Mouse (Mus musculus) lung, embryonic 16.5 days (tissue): ENCODE measurements around the gene Dennd1b. TPM values are rescaled to one million over a fixed set of nuclear protein-coding genes. Genes with fewer than 3 reads are reported as not detected.

Experiments used
- ATAC-seq: fragments of 200-750 bp; cut with Nextera tagmentation; 2 replicates; pipeline ENCODE4 v1.8.0; 2017; ENCODE audit warnings: low read depth, mild to moderate bottlenecking, moderate library complexity
- H3K27ac ChIP-seq: fragments of 300-500 bp; sonication (generic); 2 replicates; pipeline ENCODE4 v1.5.1; 2014; ENCODE audit warnings: mild to moderate bottlenecking, control low read depth, low read length
- H3K27me3 ChIP-seq: fragments of 300-500 bp; sonication (generic); 2 replicates; pipeline ENCODE4 v1.6.1; 2014; ENCODE audit warnings: low read depth, low read length, mixed read lengths; ENCODE audit not compliant: control insufficient read depth, insufficient read depth
- H3K36me3 ChIP-seq: fragments of 300-500 bp; sonication (generic); 2 replicates; pipeline ENCODE4 v1.6.1; 2014; ENCODE audit warnings: low read length; ENCODE audit not compliant: control insufficient read depth, insufficient read depth
- H3K4me1 ChIP-seq: fragments of 300-500 bp; sonication (generic); replicated peaks from 2 replicates; pipeline ENCODE4 v1.6.1; 2014; ENCODE audit warnings: low read length, mixed read lengths; ENCODE audit not compliant: control insufficient read depth, insufficient read depth
- H3K4me2 ChIP-seq: fragments of 300-500 bp; sonication (generic); 2 replicates; pipeline ENCODE4 v1.6.1; 2014; ENCODE audit warnings: low read depth, low read length, control low read depth
- H3K4me3 ChIP-seq: fragments of 300-500 bp; sonication (generic); 2 replicates; pipeline ENCODE4 v1.5.1; 2014; ENCODE audit warnings: mild to moderate bottlenecking, low read length, control low read depth
- H3K9ac ChIP-seq: fragments of 300-500 bp; sonication (generic); 2 replicates; pipeline ENCODE4 v1.6.1; 2014; ENCODE audit warnings: low read length, control low read depth
- H3K9me3 ChIP-seq: fragments of 300-500 bp; sonication (generic); 2 replicates; pipeline ENCODE4 v1.6.1; 2016; ENCODE audit warnings: low read length; ENCODE audit not compliant: control insufficient read depth
- WGBS: fragments of 180-500 bp; shearing (Covaris S2); extraction: QIAGEN DNeasy Blood & Tissue Kit; methylation state at CpG from one replicate; pipeline ENCODE4 v1.1.7; 2014; 5-methylcytosine and 5-hydroxymethylcytosine counted together
- polyA plus RNA-seq: library from polyadenylated mRNA; unstranded; fragments of >200 nt; fragmentation: Nextera tagmentation; extraction: Ambion mirVana; gene quantifications from 2 replicates; pipeline ENCODE4 v1.2.1, GENCODE M21; 2015

Gene Dennd1b
- polyA plus RNA-seq, 1 experiment from 2014 or later = 9.1 TPM

DNA sequence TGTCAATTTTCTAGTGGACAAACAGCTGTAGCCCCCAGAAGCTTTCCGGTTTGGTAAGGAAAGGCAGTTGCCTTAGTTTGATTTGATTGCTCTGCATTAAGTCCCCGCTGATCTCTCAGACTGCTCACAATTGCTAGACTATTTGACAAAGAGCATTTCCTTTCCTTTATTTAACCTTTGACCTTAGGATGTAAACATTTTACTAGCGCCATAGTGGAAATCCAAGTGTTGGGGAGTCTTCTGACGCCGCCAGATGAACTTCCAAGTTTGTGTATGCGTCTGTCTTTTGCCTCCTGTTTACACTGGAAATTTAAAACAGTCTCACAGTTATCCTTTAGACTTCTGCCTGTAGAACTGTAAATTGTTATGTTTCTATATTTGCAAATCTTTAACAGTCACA lies 85.8 kb downstream of the Dennd1b start:
- Histone ChIP-seq H3K4me1 (peaks cover 6% of the 10 kb centered on the region; the same call in 1 of the 2 replicates), H3K27me3 (no peaks in the 10 kb centered on the region), H3K9ac (no peak overlapping the region), H3K9me3 (no peaks in the 10 kb centered on the region), H3K4me2 (no peak overlapping the region), H3K4me3 (no peak overlapping the region), H3K36me3 (no peaks in the 10 kb centered on the region), H3K27ac (no peak overlapping the region)
- WGBS = 27% methylated on average over 6 of the region's 6 CpGs
- no peak for ATAC-seq

DNA sequence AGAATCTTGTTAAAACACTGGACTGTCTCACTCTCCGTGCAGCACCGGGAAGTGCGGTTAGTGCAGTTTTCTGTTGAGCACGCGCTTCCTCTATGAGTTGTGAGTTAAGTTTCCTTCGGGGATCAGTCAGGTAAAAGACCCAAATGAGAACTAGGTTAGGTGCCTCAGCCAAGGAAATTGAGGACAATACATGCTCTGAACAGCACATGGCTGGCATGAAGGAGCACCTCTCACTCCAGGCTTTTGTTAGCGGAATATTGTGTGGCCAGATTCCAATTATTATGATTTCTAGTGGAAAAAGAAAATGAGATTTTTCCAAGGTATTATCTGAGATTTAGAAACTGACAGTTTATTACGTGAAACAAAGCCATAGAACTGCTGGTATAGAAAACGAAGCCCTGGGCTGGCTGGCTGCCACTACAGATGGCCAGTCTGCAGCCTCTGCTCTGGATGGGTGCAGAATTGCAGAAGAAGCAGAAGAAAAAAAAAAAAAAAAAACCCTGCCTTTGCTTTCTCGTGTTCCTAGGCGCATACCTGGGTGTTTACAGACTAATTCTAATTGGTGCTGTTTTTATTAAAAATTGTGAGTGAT lies 86.7 kb downstream of the Dennd1b start:
- H3K4me1 ChIP-seq = peaks cover 6% of the 10 kb centered on the region; the same call in 1 of the 2 replicates
- ATAC-seq = no peak
- no peak overlapping the region for H3K4me2 ChIP-seq
- H3K27ac ChIP-seq = no peak overlapping the region
- 60% methylated on average over 11 of the region's 11 CpGs for WGBS
- no peaks in the 10 kb centered on the region for H3K27me3 ChIP-seq
- no peak overlapping the region for H3K4me3 ChIP-seq
- H3K9me3 ChIP-seq = no peaks in the 10 kb centered on the region
- H3K9ac ChIP-seq = no peak overlapping the region
- H3K36me3 ChIP-seq = 0 out of 2 replicates have a peak, but pooled peaks cover 2% of the 10 kb centered on the region

DNA sequence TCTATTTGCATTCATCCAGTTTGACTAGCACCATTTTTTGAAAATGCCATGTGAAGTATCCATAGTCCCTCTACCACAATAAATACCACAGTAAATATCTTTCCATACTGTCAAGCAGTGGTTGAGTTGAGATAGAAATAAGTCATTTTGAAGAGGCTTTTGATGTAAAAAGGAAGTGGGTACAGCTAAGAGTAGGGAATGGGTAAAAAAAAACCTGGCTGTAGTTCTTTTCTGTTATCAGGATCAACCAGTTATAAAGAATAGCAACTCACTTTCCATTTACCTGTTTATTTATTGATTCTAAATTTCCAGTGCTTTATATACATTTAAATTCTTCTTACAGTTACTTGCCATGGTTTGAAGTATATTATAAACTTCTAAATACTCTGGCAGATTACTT lies 89.8 kb downstream of the Dennd1b start:
- no peaks in the 10 kb centered on the region for H3K27me3 ChIP-seq
- peaks cover 6% of the 10 kb centered on the region; the same call in 1 of the 2 replicates for H3K4me1 ChIP-seq
- H3K4me3 ChIP-seq = no peak overlapping the region
- H3K9me3 ChIP-seq = no peaks in the 10 kb centered on the region
- H3K27ac ChIP-seq = no peak overlapping the region
- no peak overlapping the region for H3K4me2 ChIP-seq
- H3K36me3 ChIP-seq = 0 out of 2 replicates have a peak, but pooled peaks cover 2% of the 10 kb centered on the region
- H3K9ac ChIP-seq = no peak overlapping the region
- no peak for ATAC-seq

DNA sequence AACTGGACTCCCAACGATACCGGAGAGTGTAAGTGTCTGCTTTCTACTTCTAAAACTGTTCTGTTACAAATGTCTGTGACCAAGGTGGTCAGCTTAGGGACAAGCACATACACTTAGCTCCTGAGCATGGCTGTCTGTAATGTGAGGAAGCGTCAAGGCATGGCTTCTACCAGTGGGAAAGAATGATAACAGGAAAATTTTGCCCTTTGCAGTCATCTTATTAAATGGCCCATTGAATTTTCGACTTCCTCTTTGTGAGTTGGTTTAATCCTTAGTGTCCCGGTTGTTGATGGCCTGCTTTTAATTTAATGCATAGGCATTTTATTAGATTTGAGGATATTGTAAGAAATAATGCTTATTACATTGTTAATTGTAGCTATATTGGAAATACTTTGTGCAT lies 97.1 kb downstream of the Dennd1b start:
- Histone ChIP-seq H3K27me3 (no peaks in the 10 kb centered on the region), H3K9ac (no peak overlapping the region)
- 84% methylated on average over 5 of the region's 5 CpGs for WGBS

GRCm38 (mm10) chr1:139064711-139065110 lies 101.5 kb downstream of the Dennd1b start:
- H3K4me3 ChIP-seq = no peak overlapping the region
- no peaks in the 10 kb centered on the region for H3K9me3 ChIP-seq
- 0 out of 2 replicates have a peak, but pooled peaks have one; percentile 45 for ATAC-seq
- no peak overlapping the region for H3K9ac ChIP-seq
- 51% methylated on average over 2 of the region's 2 CpGs for WGBS
- no peaks in the 10 kb centered on the region for H3K27me3 ChIP-seq
- H3K27ac ChIP-seq = no peak overlapping the region
- no peak overlapping the region for H3K4me2 ChIP-seq
- no peaks in the 10 kb centered on the region; the same call in 1 of the 2 replicates for H3K4me1 ChIP-seq
- H3K36me3 ChIP-seq = peaks cover 3% of the 10 kb centered on the region; the same call in 1 of the 2 replicates

More for the DNA sequence above, 97.1 kb downstream of the Dennd1b start:
- Histone ChIP-seq H3K36me3 (peaks cover 3% of the 10 kb centered on the region; the same call in 1 of the 2 replicates), H3K4me1 (no peaks in the 10 kb centered on the region), H3K27ac (no peak overlapping the region), H3K4me3 (no peak overlapping the region), H3K4me2 (no peak overlapping the region), H3K9me3 (no peaks in the 10 kb centered on the region)
- ATAC-seq = no peak

DNA sequence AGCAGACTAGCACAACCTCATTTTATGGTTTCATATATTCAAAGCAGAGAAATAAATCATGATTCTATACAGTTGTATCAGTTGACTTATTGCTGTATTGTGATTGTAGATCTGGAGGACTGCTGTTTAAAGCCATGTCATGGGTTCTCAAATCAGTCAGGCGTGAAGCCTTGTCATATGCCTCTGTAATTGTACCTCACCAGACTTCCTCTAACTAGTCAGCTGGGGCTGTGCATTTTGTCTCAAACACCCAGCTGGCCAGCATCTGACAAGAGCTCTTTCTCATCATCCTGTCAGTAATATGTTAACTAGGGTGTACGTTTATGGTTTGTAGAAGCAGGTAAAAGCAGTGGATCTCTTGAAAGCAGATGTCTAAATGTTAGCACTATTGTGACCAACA lies 104.0 kb downstream of the Dennd1b start:
- no peak overlapping the region for H3K4me2 ChIP-seq
- no peak overlapping the region for H3K4me3 ChIP-seq
- H3K9me3 ChIP-seq = no peaks in the 10 kb centered on the region
- H3K36me3 ChIP-seq = peaks cover 3% of the 10 kb centered on the region; the same call in 1 of the 2 replicates
- no peak for ATAC-seq
- no peaks in the 10 kb centered on the region; the same call in 1 of the 2 replicates for H3K4me1 ChIP-seq
- no peak overlapping the region for H3K9ac ChIP-seq
- 74% methylated on average over 2 of the region's 2 CpGs for WGBS
- no peaks in the 10 kb centered on the region for H3K27me3 ChIP-seq
- no peak overlapping the region for H3K27ac ChIP-seq

GRCm38 (mm10) chr1:139071015-139071414 lies 107.8 kb downstream of the Dennd1b start:
- H3K4me3 ChIP-seq = no peak overlapping the region
- ATAC-seq = no peak
- 73% methylated on average over 2 of the region's 2 CpGs for WGBS

DNA sequence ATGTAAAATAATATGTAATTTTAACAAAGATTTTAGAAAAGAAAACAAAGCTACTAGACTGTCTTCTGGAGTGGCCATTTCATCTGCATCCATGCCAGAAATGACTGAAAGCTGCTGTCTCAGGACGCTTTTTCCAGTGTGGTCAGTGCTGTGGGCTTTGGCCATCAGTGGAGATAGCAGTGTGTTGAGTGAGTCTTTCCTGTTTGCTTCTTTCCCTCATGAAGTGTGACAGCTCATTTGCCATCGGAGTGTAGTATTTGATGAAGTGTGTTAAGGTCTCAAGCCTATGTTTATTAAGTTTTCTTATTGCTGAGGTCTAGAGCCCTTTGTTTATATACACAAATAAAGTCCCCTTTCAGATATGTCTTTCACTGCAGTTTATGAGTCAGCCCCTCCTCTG lies 112.4 kb downstream of the Dennd1b start:
- H3K9me3 ChIP-seq = no peaks in the 10 kb centered on the region
- WGBS = 28% methylated on average over 2 of the region's 2 CpGs
- H3K4me3 ChIP-seq = no peak overlapping the region
- peak overlapping the region; percentile 43; the same call in 1 of the 2 replicates for H3K27ac ChIP-seq
- H3K4me1 ChIP-seq = peaks cover 7% of the 10 kb centered on the region; the same call in 1 of the 2 replicates
- H3K9ac ChIP-seq = no peak overlapping the region
- no peaks in the 10 kb centered on the region for H3K27me3 ChIP-seq
- peak; percentile 95 for ATAC-seq
- no peaks in the 10 kb centered on the region for H3K36me3 ChIP-seq
- H3K4me2 ChIP-seq = no peak overlapping the region

More at GRCm38 (mm10) chr1:139071015-139071414, 107.8 kb downstream of the Dennd1b start:
- Histone ChIP-seq H3K4me1 (0 out of 2 replicates have a peak, but pooled peaks cover 2% of the 10 kb centered on the region), H3K27me3 (no peaks in the 10 kb centered on the region), H3K4me2 (no peak overlapping the region), H3K9ac (no peak overlapping the region), H3K36me3 (no peaks in the 10 kb centered on the region), H3K27ac (no peak overlapping the region), H3K9me3 (no peaks in the 10 kb centered on the region)

- Histone ChIP-seq H3K9me3 (no peaks in the 10 kb centered on the region), H3K4me1 (peaks cover 7% of the 10 kb centered on the region; the same call in 1 of the 2 replicates), H3K4me2 (no peak overlapping the region), H3K27ac (no peak overlapping the region), H3K27me3 (no peaks in the 10 kb centered on the region), H3K36me3 (no peaks in the 10 kb centered on the region), H3K4me3 (no peak overlapping the region), H3K9ac (no peak overlapping the region)
- ATAC-seq = no peak
- WGBS = 68% methylated on average over 1 of the region's 1 CpGs
Measured at GRCm38 (mm10) chr1:139077989-139078388, 114.8 kb downstream of the Dennd1b start.
